Mouse (Mus musculus): ENCODE data around the gene Ipo13. TPM values are rescaled to one million over a fixed set of nuclear protein-coding genes. Genes with fewer than 3 reads are reported as not detected.

The Ipo13 gene
- polyA plus RNA-seq, 1 experiment from 2014 or later: 68.5 TPM

DNA sequence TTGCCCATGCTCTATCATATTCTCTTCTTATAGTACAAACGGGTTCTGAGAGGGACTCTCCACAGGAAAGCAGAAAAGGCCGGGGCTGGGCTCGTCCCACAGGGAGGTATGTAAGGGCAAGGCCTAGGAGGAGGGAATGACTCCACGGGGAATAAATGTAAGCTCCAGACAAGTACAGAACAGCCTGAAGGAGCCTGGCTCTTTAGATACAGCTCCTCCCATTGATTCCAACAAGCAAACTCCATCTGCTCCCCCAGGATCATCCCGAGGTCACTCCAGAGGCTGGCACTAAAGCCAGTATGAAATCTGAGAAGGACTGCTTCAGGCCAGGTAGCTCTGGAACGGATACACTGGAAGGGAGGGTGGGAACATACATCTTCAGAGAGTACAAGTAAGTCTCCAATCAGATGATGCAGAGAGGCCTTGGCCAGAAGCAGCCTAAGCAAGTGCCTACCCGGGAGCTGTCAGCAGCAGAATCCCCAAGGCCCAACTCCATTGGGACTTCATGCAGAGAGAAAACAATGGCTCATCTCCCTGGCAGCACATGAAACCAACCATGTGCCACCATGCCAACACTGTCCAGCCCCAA is 2.0 kb downstream of the Ipo13 start:
- Histone ChIP-seq H3K9ac (peak overlapping the region; percentile 14; the same call in 1 of the 2 replicates), H3K4me3 (peak overlapping the region; percentile 84; the same call in 1 of the 2 replicates), H3K27me3 (replicated peaks) (no peaks in the 10 kb centered on the region), H3K27ac (no peak overlapping the region), H3K9me3 (no peaks in the 10 kb centered on the region), H3K36me3 (peaks cover 14% of the 10 kb centered on the region), H3K4me2 (replicated peaks) (peak overlapping the region; percentile 100), H3K4me1 (peaks cover 57% of the 10 kb centered on the region)
- 63% methylated on average over 7 of the region's 7 CpGs for WGBS
- no peak for ATAC-seq (ENCODE audit: low FRiP score, low read depth)

DNA sequence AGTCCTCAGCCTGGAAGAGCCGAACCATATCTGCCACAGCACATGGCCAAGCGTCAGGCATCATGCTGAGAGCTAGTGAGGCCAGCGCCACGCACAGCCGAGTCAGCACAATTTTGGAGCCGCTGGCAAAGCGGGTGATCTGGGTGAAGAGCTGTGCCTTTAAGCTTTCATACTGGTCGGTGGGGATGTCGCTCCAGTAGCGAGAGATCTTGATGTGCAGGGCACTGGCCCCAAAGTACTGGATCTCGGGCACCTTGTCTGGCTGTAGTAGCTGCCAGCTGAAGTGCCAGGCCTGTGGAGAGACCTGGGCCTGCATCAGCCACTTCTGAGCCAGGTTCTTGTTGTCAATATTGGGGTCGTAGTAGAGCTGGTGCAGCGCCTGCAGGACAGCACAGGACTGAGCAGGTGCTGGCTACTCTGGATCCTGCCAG is 2.7 kb downstream of the Ipo13 start:
- Histone ChIP-seq H3K27me3 (replicated peaks) (no peaks in the 10 kb centered on the region), H3K9ac (0 out of 2 replicates have a peak overlapping the region, but pooled peaks have one; percentile 7), H3K4me1 (peaks cover 57% of the 10 kb centered on the region), H3K4me3 (no peak overlapping the region), H3K36me3 (peaks cover 18% of the 10 kb centered on the region), H3K27ac (no peak overlapping the region), H3K4me2 (replicated peaks) (peak overlapping the region; percentile 100), H3K9me3 (no peaks in the 10 kb centered on the region)
- WGBS: 92% methylated on average over 13 of the region's 13 CpGs
- ATAC-seq (ENCODE audit: low FRiP score, low read depth): no peak

DNA sequence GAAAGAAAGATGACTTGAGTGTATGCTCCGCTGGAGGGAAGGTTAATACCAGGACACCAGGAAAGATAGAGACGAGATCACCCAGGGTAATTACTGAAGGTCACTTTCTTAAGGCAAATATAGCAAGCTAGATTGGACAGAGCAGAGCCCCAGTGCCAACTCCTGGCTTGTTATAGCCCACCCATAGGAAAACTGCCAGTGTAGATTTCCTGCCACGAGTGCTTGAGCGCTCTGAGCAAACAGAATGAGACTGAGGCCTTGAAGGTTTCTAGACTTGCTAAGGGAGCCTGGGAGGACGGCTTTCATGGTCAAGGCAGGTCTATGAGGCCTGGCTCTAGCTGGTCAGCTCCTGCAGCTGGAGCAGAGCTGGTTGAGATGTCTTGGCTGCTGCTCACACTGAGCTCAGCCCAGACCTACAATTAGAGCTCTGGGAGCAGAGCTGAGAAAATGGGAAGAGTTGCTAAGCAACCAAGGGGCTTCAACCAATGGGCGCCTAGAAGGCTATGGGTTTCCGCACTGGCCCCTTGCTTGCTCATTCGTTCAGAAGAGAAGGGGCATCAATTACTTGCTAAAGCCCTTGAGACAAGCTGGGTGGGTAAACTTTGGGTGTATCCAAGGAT is 5.9 kb downstream of the Ipo13 start:
- Histone ChIP-seq H3K9ac (peak overlapping the region; percentile 33; the same call in 1 of the 2 replicates), H3K27me3 (replicated peaks) (no peaks in the 10 kb centered on the region), H3K27ac (peak overlapping the region; percentile 74), H3K36me3 (peaks cover 42% of the 10 kb centered on the region), H3K4me1 (peaks cover 48% of the 10 kb centered on the region), H3K4me3 (peak overlapping the region; percentile 13; the same call in 1 of the 2 replicates), H3K4me2 (replicated peaks) (peak overlapping the region; percentile 55), H3K9me3 (no peaks in the 10 kb centered on the region)
- 60% methylated on average over 8 of the region's 8 CpGs for WGBS
- peak; percentile 79 for ATAC-seq (ENCODE audit: low FRiP score, low read depth)

DNA sequence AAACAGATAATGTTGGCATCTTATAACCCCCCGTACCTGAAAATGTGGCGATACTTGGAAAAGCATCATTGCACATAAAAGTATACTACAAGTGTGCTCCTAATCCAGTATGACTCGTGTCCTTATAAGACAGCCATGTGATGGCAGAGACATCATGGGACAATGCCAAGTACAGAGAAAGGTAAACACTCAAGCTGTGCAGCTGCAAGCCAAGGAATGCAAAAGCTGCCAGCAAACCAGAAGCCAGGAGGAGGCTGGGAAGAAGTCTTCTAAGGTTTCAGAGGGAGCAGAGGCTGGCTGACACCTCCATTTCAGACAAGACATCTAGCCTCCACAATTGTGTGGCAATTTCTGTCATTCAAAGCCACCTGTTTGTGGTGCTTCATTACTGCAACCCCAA is 8.6 kb downstream of the Ipo13 start:
- Histone ChIP-seq H3K9me3 (no peaks in the 10 kb centered on the region), H3K36me3 (peaks cover 60% of the 10 kb centered on the region), H3K4me2 (replicated peaks) (no peak overlapping the region), H3K9ac (no peak overlapping the region), H3K27ac (no peak overlapping the region), H3K27me3 (replicated peaks) (no peaks in the 10 kb centered on the region), H3K4me1 (peaks cover 24% of the 10 kb centered on the region), H3K4me3 (no peak overlapping the region)
- ATAC-seq (ENCODE audit: low FRiP score, low read depth): no peak
- WGBS: 96% methylated on average over 3 of the region's 3 CpGs

DNA sequence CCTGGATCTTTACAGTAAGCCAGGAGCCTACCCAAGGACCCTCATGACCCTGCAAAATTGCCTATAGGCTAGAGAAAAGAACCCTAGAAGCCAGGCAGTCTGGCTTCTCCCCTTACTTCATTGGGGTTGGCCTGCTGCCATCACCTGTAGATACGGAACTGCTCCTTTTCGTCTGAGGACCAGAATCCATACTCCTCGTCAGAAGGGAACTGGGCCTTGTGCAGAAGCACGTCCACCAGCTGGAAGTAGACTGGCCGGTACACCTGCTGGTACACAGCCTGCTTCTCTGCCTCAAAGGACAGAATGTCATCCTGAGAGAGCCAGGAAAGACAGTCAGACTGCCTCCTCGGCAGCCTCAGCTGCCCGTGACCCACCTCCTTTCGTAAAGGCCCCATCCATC is 10.0 kb downstream of the Ipo13 start:
- Histone ChIP-seq H3K9ac (no peak overlapping the region), H3K4me3 (no peak overlapping the region), H3K9me3 (no peaks in the 10 kb centered on the region), H3K36me3 (peaks cover 70% of the 10 kb centered on the region), H3K27me3 (replicated peaks) (no peaks in the 10 kb centered on the region), H3K4me2 (replicated peaks) (no peak overlapping the region), H3K27ac (no peak overlapping the region), H3K4me1 (peaks cover 18% of the 10 kb centered on the region)
- no peak for ATAC-seq (ENCODE audit: low FRiP score, low read depth)
- WGBS: 95% methylated on average over 8 of the region's 8 CpGs

DNA sequence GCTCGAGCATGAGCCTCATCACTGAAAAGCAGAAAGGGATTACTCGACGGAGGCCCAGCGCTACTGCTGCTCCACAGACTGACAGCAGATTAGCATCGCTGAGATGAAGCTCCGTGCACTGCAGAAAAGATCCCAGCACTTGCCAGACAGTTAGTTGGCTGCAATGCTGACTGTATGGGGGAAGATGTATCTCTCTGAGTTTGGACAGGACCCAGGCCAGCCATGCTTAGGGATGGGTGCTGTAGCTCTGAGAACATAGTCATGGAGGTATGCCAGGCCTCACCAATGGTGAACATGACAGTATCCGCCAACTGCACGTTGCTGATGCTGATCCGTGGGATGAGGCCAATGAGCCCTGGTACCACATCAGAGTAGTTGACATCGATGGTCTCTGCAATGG is 10.7 kb downstream of the Ipo13 start:
- H3K27ac ChIP-seq: no peak overlapping the region
- peaks cover 77% of the 10 kb centered on the region for H3K36me3 ChIP-seq
- H3K27me3 ChIP-seq (replicated peaks): no peaks in the 10 kb centered on the region
- no peak overlapping the region for H3K9ac ChIP-seq
- no peaks in the 10 kb centered on the region for H3K9me3 ChIP-seq
- ATAC-seq (ENCODE audit: low FRiP score, low read depth): no peak
- 92% methylated on average over 10 of the region's 10 CpGs for WGBS
- H3K4me2 ChIP-seq (replicated peaks): no peak overlapping the region
- H3K4me3 ChIP-seq: no peak overlapping the region
- peaks cover 12% of the 10 kb centered on the region for H3K4me1 ChIP-seq

DNA sequence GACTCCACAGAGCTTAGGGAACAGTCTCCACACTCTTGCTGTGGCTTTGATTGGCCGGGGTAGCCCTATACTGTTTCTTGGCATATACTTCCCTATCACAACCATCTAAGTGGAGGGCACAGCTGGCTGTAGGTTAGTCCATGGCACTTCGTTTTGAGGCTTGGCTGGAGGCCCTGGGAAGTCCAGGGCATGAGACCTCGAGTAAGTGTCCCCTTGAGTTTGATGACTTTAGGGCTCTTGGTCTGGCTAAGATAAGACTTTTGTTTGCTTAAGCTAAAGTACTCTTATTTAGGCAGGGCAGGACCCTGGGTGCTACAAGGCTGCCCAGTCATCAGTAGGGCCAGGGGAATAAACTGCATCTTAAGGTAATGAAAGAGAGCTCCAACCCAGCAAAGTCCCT is 16.7 kb downstream of the Ipo13 start:
- H3K27me3 ChIP-seq (replicated peaks): no peaks in the 10 kb centered on the region
- H3K9me3 ChIP-seq: no peaks in the 10 kb centered on the region
- H3K9ac ChIP-seq: no peak overlapping the region
- no peak overlapping the region for H3K4me3 ChIP-seq
- no peak overlapping the region for H3K4me2 ChIP-seq (replicated peaks)
- no peak overlapping the region for H3K27ac ChIP-seq
- no peaks in the 10 kb centered on the region for H3K4me1 ChIP-seq
- 90% methylated on average over 3 of the region's 3 CpGs for WGBS
- ATAC-seq (ENCODE audit: low FRiP score, low read depth): no peak
- H3K36me3 ChIP-seq: peaks cover 90% of the 10 kb centered on the region

DNA sequence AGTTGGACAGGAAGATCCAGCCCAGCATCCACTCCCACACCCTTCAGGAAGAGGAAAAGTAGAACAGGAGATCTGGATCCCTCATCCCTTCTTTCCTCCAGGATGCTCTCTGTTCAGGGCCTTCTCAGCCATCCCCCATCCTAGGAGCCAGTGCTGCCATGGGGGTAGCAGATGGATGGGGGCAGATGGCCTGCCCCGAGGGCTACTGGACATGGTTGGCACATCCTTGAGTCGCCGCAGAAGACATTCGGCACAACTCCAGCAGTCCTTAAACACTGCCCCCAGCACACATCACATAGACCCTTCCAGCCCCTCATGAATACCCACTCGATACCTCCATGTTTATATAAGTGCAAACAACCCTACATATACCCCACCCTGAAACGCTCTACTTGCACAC is 18.8 kb downstream of the Ipo13 start:
- no peaks in the 10 kb centered on the region for H3K9me3 ChIP-seq
- no peak overlapping the region for H3K4me2 ChIP-seq (replicated peaks)
- no peak overlapping the region for H3K4me3 ChIP-seq
- WGBS: 94% methylated on average over 6 of the region's 6 CpGs
- peaks cover 69% of the 10 kb centered on the region for H3K36me3 ChIP-seq
- H3K27me3 ChIP-seq (replicated peaks): no peaks in the 10 kb centered on the region
- no peak overlapping the region for H3K27ac ChIP-seq
- no peak for ATAC-seq (ENCODE audit: low FRiP score, low read depth)
- H3K9ac ChIP-seq: no peak overlapping the region
- H3K4me1 ChIP-seq: peaks cover 6% of the 10 kb centered on the region

DNA sequence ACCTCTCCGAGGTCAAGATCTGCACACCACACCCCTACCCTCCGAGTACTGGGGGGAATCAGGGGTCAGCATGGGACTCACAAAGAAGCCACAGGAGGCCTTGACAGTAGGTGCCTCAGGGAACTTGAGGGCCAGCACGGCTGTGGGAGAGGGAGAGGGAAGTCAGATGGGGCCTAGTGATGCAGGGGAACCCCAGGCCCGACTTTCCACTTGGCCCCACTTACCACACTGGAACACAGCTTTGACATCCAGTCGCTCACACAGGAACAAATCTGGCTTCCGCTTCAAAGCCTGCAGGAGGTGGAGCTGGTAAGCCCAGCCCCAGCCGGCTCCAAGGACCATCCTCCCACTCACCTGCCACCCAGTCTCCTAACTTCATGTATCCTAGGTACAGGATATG is 19.5 kb downstream of the Ipo13 start:
- 84% methylated on average over 7 of the region's 7 CpGs for WGBS

DNA sequence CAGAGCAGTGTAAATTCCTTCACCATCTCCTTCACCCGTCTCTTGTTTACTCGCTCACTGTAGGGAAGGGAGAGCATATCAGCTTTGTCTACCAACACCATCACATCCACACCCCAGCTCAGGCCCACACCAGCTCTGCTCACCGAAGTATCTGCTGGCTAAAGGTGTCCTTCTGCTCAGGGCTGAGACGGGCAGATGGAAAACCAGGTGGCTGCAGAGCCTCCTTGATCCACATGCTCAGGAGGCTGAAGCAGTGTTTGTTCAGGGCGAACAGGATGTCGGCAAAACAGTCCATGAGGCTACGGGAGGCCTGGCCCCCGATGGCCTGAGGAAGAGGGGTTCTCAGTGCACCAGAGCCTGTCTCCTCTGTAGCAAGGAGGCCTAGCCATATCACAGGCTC is 20.2 kb downstream of the Ipo13 start:
- WGBS: 93% methylated on average over 8 of the region's 8 CpGs
- Histone ChIP-seq H3K36me3 (peaks cover 62% of the 10 kb centered on the region), H3K27me3 (replicated peaks) (no peaks in the 10 kb centered on the region), H3K27ac (no peak overlapping the region), H3K4me3 (no peak overlapping the region), H3K4me2 (replicated peaks) (no peak overlapping the region), H3K9me3 (no peaks in the 10 kb centered on the region), H3K9ac (no peak overlapping the region), H3K4me1 (peaks cover 9% of the 10 kb centered on the region)
- ATAC-seq (ENCODE audit: low FRiP score, low read depth): no peak

More for the DNA sequence above, 19.5 kb downstream of the Ipo13 start:
- ATAC-seq (ENCODE audit: low FRiP score, low read depth): no peak
- Histone ChIP-seq H3K4me2 (replicated peaks) (no peak overlapping the region), H3K9ac (no peak overlapping the region), H3K4me3 (no peak overlapping the region), H3K4me1 (peaks cover 9% of the 10 kb centered on the region), H3K36me3 (peaks cover 63% of the 10 kb centered on the region), H3K9me3 (no peaks in the 10 kb centered on the region), H3K27ac (no peak overlapping the region), H3K27me3 (replicated peaks) (no peaks in the 10 kb centered on the region)

DNA sequence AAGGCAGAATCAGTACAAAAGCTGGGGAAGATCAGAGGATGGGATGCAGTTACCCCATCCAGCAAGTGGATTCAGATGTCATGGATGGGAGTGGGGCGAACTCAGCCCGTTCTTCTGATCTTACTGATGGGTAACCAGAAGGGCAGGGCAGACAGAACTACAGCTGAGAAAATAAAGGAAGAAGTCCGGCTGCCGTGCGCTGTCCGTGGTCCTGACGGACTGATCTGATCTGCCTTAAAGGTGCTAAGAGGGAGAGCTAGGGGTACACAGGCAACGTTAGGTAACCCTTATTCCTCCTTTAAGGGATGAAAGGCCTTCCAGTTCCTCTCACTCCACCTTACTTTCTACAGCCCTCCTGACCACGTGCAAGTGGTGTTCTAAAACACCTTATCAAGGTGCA is 21.4 kb downstream of the Ipo13 start:
- no peaks in the 10 kb centered on the region for H3K9me3 ChIP-seq
- H3K27me3 ChIP-seq (replicated peaks): no peaks in the 10 kb centered on the region
- peaks cover 55% of the 10 kb centered on the region for H3K36me3 ChIP-seq
- 27% methylated on average over 9 of the region's 9 CpGs for WGBS
- no peak for ATAC-seq (ENCODE audit: low FRiP score, low read depth)
- no peak overlapping the region for H3K27ac ChIP-seq
- H3K4me3 ChIP-seq: no peak overlapping the region
- no peak overlapping the region for H3K9ac ChIP-seq
- H3K4me2 ChIP-seq (replicated peaks): no peak overlapping the region
- peaks cover 9% of the 10 kb centered on the region for H3K4me1 ChIP-seq

DNA sequence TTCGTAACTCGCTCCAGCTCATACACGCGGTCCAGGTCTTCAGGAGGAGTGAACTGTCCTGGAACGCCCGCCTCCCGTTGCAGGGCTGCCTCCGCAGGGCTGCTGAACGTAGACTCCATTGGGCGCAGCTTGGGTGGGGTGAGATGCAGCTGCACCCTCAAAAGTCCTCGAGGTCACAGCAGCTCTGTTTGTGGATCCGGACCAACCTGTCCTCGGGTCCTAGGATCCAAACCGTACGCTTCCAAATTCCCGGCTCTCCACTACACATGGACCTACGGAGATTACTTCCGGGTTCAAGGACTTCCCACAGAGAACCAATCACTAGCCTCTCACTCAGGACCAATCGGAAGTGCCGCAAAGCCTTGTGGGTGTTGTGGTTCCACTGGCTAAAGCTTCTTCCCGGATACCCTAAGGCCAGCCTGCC is 23.0 kb downstream of the Ipo13 start, which contains the start of gene Dph2:
Dph2 (minus strand) TSS at position 295 of the 424 bp plus-strand sequence.
- ATAC-seq (ENCODE audit: low FRiP score, low read depth): peak; percentile 86
- peaks cover 41% of the 10 kb centered on the region for H3K36me3 ChIP-seq
- under 1% methylated on average over 21 of the region's 21 CpGs for WGBS

More for the DNA sequence above, 23.0 kb downstream of the Ipo13 start, which contains the start of gene Dph2:
- no peaks in the 10 kb centered on the region for H3K9me3 ChIP-seq
- H3K27ac ChIP-seq: no peak within 1 kb of the TSS
- H3K9ac ChIP-seq: peak within 1 kb of the TSS; percentile 54
- H3K4me2 ChIP-seq (replicated peaks): peak within 1 kb of the TSS; percentile 84
- peak within 1 kb of the TSS; percentile 67 for H3K4me3 ChIP-seq
- no peaks in the 10 kb centered on the region for H3K27me3 ChIP-seq (replicated peaks)
- peaks cover 14% of the 10 kb centered on the region for H3K4me1 ChIP-seq
